Mouse (Mus musculus) adrenal gland, adult 8-10 months (tissue): ENCODE measurements around the gene Mpo. TPM values are rescaled to one million over a fixed set of nuclear protein-coding genes. Genes with fewer than 3 reads are reported as not detected.

Experiments
- DNase-seq: peaks from one replicate; pipeline ENCODE4 v3.0.0; 2022
- microRNA-seq, 2 experiments: library from miRNA; unstranded; fragments of <30 nt; microRNA quantifications; one replicate each; pipeline ENCODE4 v1.2.0; 2022
- total RNA-seq, 4 experiments: library from RNA; stranded (reverse); gene quantifications; 2 replicates each; pipeline ENCODE4 v1.2.4; 2022

Mpo gene
- total RNA-seq, 4 experiments from 2014 or later: not detected

DNA sequence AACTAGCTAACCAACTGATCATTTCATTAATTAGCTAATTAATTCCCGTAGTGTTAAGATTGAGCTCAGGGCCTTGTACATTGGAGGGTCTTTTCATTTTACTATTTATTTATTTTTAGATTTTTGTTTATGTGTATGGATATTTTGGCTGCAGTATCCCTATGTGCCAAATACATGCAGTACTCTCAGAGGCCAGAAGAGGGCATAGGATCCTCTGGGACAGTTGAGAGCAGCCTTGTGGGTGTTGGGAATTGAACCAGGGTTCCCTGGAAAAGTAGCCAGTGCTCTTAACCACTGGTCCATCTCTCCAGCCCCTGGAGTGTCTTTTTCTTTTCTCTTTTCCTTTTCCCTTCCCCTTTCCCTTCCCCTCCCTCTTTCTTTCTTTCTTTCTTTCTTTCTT lies 12.1 kb downstream of the Mpo start:
- DNase-seq: no peak

DNA sequence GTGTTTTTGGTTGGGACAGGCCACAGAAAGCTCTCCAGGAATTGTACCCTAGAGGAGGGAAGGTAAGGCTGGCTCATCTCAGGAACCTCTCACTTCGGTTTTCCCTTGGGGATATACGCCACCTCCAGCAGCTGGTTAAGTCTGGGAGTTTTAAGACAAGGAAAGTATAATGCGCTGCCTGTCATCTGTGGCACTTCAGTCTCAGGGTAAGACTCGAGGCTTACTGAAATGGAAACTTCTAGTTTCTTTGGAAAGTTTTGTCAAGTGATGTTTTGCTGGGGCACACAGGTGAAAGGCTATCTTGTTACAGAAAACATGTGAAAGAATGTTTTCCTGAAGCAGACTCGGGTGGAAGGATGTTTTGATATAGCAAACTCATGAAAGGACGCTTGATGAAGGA lies 14.1 kb downstream of the Mpo start:
- no peak for DNase-seq

DNA sequence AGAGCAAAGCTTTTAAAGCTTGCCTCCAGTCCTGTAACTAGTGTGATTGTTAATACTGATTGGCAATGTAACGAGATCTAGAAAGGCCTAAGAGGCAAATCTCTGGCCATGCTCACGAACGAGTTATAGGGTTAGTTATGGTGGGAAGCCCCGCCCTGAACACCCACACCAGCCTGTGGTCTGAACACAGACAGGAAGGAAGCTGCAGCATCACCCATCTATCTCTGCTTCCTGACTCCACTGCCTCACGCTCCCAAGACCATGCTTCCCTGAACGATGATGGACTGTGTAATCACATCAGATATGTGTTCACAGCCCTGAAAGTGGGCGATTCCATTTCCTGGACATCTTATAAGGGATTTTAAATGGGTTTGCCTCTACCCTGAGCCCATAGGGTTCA lies 14.9 kb downstream of the Mpo start:
- DNase-seq: no peak

DNA sequence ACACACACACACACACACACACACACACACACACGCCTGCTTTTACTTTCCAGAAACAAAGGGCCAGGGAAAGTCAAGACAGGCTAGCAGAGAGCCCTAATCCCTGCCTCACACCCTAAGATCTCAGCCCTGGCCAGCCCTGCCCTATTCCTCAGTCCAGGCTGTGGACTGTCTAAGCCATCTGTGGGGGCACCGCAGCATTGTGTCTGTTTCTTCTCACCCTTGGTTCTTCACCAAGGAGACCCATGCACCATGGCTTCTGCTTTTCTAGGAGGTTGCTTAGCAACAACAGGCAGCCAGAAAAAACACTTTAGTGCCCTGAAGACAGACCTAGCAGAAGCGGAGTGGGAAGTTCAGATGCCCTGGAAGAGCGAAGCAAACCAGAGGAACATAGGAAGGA lies 18.0 kb downstream of the Mpo start:
- DNase-seq: no peak

DNA sequence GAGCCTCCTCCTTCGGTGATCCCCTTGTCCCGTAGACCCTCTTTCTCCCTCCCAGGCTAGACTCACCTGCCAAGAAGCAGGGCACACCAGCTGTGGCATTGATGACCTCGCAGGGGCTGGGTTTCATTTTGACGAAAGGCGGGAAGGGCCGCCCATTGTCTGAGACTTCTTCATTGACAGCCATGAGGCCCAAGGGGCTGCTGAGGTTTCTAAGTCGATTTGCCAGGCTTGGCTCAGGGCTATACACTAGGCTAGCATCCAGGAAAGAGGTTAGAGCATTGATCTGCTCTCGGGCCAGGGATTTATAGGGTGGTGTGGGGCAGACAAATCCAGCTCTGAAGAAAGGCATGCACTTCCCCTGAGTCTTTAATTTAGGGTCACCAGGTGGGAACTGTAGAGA lies 21.4 kb downstream of the Mpo start:
- no peak for DNase-seq

DNA sequence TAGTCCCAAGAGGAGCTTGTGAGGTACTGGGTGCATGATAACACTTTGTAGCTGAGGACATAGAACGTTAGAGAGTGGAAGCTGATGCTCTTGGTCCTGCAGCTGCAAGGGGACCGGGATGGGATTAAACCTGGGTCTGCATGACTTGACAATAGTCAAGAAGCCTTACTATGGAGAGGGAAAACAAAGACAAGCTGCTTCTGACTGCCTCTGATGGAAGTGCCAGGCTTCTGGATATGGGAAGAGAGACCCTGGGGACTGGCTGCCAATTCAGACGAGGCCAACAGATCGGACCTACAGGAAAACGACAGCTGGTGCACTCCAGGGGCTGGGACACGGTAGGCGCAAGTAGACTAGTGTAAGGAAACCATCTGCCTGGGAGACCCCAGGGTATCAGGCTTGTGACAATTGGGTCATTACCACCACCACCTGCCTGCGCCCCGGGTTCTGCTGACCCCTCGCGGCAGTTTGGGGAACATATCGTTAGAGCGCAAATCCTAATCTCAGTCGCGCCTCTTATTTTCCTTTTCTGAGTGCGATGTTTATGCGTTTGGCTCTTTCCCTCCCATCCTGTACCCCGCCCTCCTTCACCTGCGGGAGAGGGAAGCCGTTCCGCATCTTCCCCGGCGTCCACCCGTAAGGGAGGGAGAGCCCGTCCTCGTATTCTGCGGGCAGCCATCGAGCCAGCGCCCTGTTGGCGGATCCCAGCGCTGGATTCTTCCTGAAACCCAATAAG lies 23.5 kb downstream of the Mpo start:
- no peak for DNase-seq

DNA sequence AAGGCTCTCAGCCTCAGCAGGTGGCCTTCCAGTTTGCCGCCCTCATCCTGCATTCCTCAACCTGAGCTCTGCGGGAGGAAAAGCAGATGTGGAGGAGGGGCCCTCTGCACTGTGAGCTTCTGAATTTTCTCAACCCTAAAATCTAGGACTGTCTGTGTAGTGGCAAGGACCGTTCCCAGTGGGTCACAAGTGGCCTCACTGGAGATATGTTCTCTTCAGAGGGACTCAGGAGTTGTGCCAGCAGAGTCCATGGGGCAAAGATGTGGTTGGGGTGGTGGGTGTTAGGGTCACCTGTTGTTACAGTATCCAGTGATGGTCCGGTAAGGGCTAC lies 24.0 kb downstream of the Mpo start:
- no peak for DNase-seq

DNA sequence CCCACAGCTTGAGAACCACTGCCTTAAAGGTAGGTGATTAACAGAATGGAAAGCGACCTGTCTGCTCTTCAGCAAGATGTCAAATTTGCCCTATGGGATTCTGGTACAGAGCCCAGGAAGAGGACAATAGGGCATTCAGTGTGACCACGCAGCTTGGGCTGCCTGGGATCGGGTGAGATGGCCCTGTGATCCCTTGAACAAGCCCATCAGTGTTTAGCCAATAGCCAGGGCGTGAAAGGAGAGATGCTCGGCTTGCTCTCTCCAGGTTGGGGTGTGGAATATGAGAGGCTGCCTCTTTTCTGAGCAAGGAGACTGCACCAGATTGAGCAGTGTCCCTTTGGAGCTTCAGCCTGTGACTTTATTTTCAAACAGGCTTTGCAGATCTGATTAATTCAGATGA lies 28.1 kb downstream of the Mpo start:
- no peak for DNase-seq

DNA sequence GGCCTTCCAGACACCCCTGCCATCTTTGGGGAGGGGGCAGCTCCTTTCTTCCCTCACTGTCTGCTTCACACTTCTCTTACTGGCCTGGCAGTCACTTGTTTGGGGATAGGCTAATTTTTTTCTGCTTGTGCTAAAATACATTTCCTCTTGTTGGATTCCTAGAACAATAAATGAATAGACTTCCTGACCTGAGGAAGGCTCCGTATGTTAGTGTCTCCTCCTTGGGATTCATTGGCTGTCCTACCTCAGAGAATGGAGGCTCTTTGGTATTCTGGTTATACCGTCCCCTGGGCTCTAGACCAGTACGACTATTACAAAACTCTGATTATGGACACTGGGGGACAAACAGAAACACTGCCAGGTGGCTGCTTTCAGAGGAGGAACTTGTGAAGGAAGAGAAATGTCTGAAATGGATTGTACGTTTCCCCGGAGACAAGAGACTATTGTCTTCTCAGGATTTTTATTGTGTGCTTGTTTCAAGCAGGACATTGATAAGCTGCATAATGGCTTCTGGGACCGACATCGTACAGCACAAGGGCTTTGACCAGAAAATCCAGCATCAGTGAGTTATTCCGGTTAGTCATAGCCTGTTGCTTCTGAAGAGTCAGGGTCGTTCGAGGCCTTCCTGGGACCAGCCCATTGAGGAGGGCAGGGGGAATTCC lies 35.0 kb downstream of the Mpo start, which contains the start of gene Lpo:
Gene Lpo, minus strand, starts transcription at position 51 of the 662 bp plus-strand sequence.
- DNase-seq: no peak

DNA sequence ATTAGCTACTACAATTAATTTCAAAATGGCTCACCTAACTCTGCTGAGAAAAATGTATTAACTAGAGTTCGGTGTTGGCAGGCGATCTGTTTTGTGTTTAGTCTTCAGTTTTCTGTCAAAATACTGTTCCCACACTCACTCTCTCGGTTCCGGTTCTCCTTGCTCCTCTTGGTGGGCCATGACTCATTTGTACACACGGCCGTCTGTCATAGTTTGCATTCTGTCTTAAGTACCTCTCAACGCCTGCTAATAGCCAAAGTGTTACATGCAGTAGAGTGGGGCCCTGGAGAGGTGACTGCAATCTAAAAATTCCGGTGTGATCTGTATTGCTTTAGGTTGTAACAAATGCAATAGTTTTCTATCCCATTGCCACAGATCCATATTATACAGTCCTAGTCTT lies 47.3 kb downstream of the Mpo start:
- no peak for DNase-seq

DNA sequence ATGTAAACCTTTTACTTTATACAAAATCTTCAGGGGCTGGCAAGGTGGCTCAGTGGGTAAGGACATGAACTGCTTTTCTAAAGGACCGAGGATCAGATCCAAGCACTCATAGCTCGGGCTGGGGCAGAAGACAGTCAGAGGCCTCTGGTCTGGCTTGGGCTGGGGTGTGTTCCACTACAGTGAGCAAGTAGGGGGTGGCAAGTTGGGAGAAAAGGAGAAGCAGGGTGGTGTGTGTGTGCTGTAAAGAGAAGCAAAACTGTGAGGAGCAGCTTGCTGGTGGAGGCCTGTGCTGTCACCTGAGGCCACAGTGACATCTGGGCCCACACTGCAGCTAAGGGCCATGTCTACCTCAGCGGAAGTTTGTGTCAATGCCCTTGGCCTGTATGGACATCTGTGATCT lies 48.1 kb downstream of the Mpo start:
- no peak for DNase-seq

DNA sequence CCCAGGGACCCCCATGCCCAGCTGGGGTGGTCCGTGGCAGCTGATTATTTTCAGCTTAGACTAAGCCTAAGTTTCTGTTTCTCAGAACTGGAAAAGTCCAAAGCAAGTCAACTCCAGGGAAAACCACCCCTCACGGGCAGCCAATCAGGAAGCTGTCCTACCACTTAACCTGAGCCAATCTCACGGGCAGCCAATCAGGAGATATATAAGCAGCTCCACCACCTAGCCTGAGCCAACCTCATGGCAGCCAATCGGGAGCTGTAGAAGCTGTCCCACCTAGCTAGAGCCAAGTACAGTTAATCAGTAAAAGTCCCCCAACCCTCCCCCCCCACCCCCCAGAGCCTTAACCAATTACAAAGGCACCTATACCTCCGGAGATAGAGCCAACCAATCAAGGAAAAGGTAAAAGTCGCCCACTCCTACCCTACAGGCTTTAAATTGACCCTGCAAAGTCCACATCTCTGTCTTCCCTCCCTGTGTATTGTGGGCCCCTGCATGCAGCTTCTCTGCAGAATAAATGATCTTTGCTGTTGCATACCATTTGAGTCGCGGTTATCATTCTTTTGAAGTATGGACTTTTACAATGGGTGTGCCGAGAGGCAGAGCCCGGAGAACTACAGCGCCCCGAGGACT lies 53.7 kb downstream of the Mpo start:
- no peak for DNase-seq

DNA sequence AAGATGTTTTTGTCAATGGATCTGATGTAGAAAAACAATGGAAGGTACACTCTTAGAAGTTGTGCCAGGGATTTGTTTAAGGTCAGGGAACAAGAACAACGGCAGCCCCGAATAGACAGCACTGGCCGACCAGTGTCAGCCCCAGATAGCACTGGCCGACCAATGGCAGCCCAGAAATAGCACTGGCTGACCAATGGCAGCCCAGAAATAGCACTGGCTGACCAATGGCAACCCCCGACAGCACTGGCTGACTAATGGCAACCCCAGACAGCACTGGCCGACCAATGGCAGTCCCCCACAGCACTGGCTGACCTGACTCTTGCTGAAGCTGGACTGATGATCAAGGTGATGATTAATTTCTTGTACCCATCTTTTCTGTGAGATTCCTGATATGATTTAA lies 54.5 kb downstream of the Mpo start:
- DNase-seq: no peak

DNA sequence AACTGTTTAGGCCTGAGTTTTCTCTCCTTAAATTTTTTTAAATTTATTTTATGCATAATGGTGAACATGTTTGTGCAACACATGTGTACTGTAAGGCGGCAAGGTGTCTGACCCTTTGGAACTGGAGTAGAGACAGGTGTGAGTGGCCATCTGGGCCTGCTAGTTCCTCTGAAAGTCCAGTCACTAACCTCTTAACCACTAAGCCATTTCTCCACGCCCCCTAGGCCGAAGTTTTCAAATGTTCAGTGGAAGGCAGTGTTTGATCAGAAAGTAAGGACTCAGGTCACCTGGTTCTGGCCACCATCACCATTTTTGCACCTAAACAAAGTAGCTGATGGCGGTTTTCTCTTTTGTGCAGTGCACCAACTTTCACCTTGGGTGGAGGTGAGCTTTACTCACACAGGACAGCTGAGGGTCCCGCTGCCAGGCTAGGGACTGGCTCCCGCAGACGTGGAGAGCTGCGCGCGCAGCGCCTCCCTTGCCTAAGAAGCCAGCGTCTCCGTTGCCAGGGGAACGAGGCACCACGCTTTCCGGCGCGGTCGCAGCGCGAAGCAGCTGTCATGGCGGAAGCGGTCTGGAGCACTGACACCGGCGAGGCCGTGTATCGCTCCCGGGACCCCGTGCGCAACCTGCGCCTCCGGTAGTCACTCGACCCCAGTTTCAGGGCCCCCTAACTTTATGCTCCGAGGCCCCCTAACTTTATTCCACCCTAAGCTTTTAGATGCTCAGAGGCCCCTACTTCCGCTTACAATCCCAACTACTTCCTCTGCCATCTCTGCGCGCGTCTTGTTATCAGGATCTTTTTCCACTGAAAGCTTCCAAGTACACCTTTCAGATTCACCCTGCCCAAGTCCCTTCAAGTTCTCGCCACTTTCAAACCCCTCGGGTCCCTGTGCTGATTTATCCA lies 59.6 kb downstream of the Mpo start, which contains the start of gene Mks1:
Gene Mks1, plus strand, starts transcription at position 526 of the 907 bp plus-strand sequence.
- DNase-seq: peak; percentile 85

DNA sequence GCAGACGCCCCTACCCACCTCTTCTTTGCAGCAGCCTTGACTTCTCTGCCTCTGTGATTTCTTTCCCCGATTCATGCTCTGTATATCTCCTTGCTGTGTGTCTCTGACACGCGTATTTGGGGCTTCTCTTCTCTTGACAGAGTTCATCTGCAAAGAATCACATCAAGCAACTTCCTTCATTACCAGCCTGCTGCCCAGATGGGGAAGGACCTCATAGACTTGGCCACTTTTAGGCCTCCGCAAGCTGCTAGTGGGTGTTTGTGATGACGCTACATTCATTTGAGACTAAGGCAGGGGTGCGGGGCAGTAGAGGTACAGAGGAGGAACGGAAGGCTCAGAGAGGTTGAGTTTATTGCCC lies 60.2 kb downstream of the Mpo start:
- no peak for DNase-seq

Small RNA genes lying within 50 kb of the gene (microRNA-seq; reads per million reads assigned to microRNA genes)
- gene Mir142 (0 reads per million in 2 experiments), gene Mir142b (0 reads per million in 2 experiments)

Other genes starting within 250 kb of the Mpo start
- not detected for gene Gm11492, start 226.9 kb upstream of the Mpo start, total RNA-seq
- 100 to 1,000 TPM in 1 of 4 experiments, 10 to 100 TPM in 3; 37.7 to 114 (median 64.6) TPM for gene Sept4, start 224.7 kb upstream of the Mpo start, total RNA-seq
- gene Mtmr4, start 201.4 kb upstream of the Mpo start, total RNA-seq: 10 to 100 TPM; 33.5 to 38.1 (median 34.7) TPM
- gene Hsf5, start 176.4 kb upstream of the Mpo start, total RNA-seq: under 1 TPM in 2 of 4 experiments, not detected in 2; 0.27 to 0.49 TPM
- 10 to 100 TPM in 2 of 4 experiments, 1 to 10 TPM in 2; 4.8 to 17.8 (median 10.7) TPM for gene Rnf43, start 130.9 kb upstream of the Mpo start, total RNA-seq
- gene Supt4a, start 56.0 kb upstream of the Mpo start, total RNA-seq: 10 to 100 TPM; 73.7 to 85.1 (median 84.2) TPM
- gene Tspoap1, start 33.0 kb upstream of the Mpo start, total RNA-seq: 10 to 100 TPM in 2 of 4 experiments, 1 to 10 TPM in 2; 5.9 to 32.3 (median 18.0) TPM
- gene Lpo, start 34.7 kb downstream of the Mpo start, total RNA-seq: not detected
- 10 to 100 TPM; 11.0 to 23.7 (median 15.9) TPM for gene Mks1, start 59.6 kb downstream of the Mpo start, total RNA-seq
- not detected for gene Epx, start 82.0 kb downstream of the Mpo start, total RNA-seq
- gene Olfr462, start 98.7 kb downstream of the Mpo start, total RNA-seq: not detected
- gene Olfr463, start 103.8 kb downstream of the Mpo start, total RNA-seq: not detected
- not detected for gene Olfr464, start 127.4 kb downstream of the Mpo start, total RNA-seq
- gene Dynll2, start 194.0 kb downstream of the Mpo start, total RNA-seq: 100 to 1,000 TPM; 271 to 301 (median 294) TPM